Mouse (Mus musculus) embryonic fibroblast, embryonic 13.5 days (primary cell): ENCODE results near the gene Agt.

Source experiments
- CTCF ChIP-seq: IDR thresholded peaks from 2 replicates; pipeline ENCODE4 v1.5.1; 2011; ENCODE audit warnings: mild to moderate bottlenecking, control low read depth, low read length, moderate library complexity, borderline replicate concordance; ENCODE audit not compliant: insufficient read depth
- POLR2A ChIP-seq: IDR thresholded peaks from 2 replicates; pipeline ENCODE4 v1.6.1; 2011; ENCODE audit warnings: low read depth, mild to moderate bottlenecking, control low read depth, low read length, moderate library complexity

GRCm38 (mm10) chr8:124586556-124586955 is 17.1 kb upstream of the Agt start:
- no peak for TF ChIP-seq CTCF
- no peak for TF ChIP-seq POLR2A
